Mouse (Mus musculus): Measurements from ENCODE around the gene Fam114a2. TPM values are rescaled to one million over a fixed set of nuclear protein-coding genes. Genes with fewer than 3 reads are reported as not detected.

The Fam114a2 gene
- total and polyA plus RNA-seq, 2 experiments: 20.1 to 29.8 TPM

GRCm38 (mm10) chr11:57532306-57532705, 13.9 kb upstream of the Fam114a2 start:
- 94% methylated on average over 4 of the region's 4 CpGs for WGBS
- H3K27me3 ChIP-seq (ENCODE audit: control insufficient read depth, insufficient read depth, low read length): no peaks in the 10 kb centered on the region
- peaks cover 9% of the 10 kb centered on the region for H3K36me3 ChIP-seq (ENCODE audit: control insufficient read depth, insufficient read depth, low read length)
- DNase-seq (ENCODE audit: extremely low read depth, low read depth, low spot score): no peak
- TF ChIP-seq POLR2A (IDR thresholded peaks at IDR 0.05; ENCODE audit: extremely low read depth, insufficient read depth, low read length): no peak
- no peak for TF ChIP-seq CTCF (IDR thresholded peaks at IDR 0.05; ENCODE audit: low read depth, low read length)
- H3K9ac ChIP-seq (ENCODE audit: low read depth, low read length): no peak overlapping the region
- H3K4me3 ChIP-seq (ENCODE audit: insufficient read depth, low read depth, low read length): no peak overlapping the region
- H3K4me1 ChIP-seq (ENCODE audit: control insufficient read depth, insufficient read depth, low read length): no peaks in the 10 kb centered on the region
- H3K79me2 ChIP-seq (ENCODE audit: control insufficient read depth, insufficient read depth, low read length): no peaks in the 10 kb centered on the region
- no peak overlapping the region for H3K27ac ChIP-seq (replicated peaks; ENCODE audit: insufficient read depth, low read depth, low read length)

DNA sequence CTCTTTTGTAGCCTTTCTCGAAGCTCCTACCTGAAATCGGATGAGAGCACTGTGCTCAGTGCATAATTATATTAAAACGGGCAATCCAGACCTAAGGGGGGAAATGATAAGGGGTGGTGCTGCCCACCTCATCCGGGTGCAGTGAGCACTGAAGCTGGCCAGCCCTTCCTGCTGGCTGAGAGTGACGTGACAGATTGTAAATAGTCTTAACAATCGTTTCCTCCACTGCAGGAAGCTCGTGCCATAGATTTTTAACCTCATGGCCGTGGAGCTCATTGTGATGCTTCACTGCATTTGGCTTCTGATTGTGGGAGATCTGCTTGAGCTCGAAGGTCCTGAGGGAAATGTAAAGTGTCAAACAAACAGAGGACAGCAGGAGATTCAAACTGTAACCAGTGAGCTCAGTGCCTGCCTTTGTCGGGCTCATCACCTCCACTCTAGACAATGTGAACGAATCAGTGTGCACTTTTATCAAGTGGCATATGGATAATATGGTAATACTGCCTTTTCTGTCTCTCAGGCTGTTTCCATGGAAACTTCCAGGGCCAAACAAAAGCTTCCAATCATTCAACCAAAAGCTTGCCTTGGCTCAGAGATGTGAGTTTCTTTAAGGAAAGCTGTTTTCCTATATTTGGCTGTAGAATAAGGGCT, 13.0 kb upstream of the Fam114a2 start:
- 62% methylated on average over 11 of the region's 11 CpGs for WGBS
- no peak for DNase-seq (ENCODE audit: extremely low read depth, low read depth, low spot score)
- TF ChIP-seq CTCF (IDR thresholded peaks at IDR 0.05; ENCODE audit: low read depth, low read length) (no peak), POLR2A (IDR thresholded peaks at IDR 0.05; ENCODE audit: extremely low read depth, insufficient read depth, low read length) (no peak)
- Histone ChIP-seq H3K36me3 (ENCODE audit: control insufficient read depth, insufficient read depth, low read length) (peaks cover 9% of the 10 kb centered on the region), H3K9ac (ENCODE audit: low read depth, low read length) (no peak overlapping the region), H3K27me3 (ENCODE audit: control insufficient read depth, insufficient read depth, low read length) (no peaks in the 10 kb centered on the region), H3K4me3 (ENCODE audit: insufficient read depth, low read depth, low read length) (no peak overlapping the region), H3K79me2 (ENCODE audit: control insufficient read depth, insufficient read depth, low read length) (no peaks in the 10 kb centered on the region), H3K27ac (replicated peaks; ENCODE audit: insufficient read depth, low read depth, low read length) (no peak overlapping the region), H3K4me1 (ENCODE audit: control insufficient read depth, insufficient read depth, low read length) (no peaks in the 10 kb centered on the region)

DNA sequence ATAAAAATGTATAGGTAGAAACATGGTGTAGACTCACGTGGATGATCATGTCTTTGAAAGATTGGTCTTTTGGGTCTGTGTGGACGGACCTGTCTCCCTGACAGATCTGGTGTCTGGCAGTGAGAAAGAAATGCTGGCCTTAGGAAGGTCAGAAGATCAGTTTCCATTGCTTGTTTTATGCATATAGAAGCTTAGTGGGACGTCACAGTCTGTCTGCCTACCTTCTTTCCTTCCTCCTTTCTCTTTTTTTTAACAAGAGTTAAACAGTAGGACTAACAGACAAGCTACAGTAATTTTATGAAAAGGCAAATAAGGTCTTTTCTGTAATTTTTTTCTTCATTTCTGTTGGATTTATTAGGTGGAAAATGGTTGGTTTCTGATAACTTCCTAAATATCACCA, 10.7 kb upstream of the Fam114a2 start:
- WGBS: 92% methylated on average over 3 of the region's 3 CpGs

DNA sequence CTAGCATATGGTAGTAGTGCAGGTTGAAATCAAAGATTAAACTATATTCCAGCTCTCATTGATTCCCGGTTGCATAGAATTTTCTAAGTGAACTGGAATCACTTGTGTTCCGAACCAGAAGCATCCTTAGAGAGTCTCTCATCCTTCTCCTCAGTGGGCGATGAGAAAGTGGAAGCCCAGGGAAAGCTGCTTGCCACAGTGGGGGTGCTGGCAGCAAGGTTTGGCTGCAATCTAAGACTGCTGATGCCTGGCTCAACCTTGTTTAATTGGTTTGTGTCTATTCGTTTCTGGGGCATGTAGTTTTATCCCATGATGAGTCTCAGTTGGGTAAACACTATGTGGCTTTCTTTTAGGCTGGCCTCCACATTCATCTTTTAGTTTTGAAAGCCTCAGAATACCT, 9.1 kb upstream of the Fam114a2 start:
- no peak overlapping the region for H3K27ac ChIP-seq (replicated peaks; ENCODE audit: insufficient read depth, low read depth, low read length)
- H3K9ac ChIP-seq (ENCODE audit: low read depth, low read length): no peak overlapping the region
- no peak for DNase-seq (ENCODE audit: extremely low read depth, low read depth, low spot score)
- peaks cover 9% of the 10 kb centered on the region for H3K36me3 ChIP-seq (ENCODE audit: control insufficient read depth, insufficient read depth, low read length)
- TF ChIP-seq CTCF (IDR thresholded peaks at IDR 0.05; ENCODE audit: low read depth, low read length) (no peak), POLR2A (IDR thresholded peaks at IDR 0.05; ENCODE audit: extremely low read depth, insufficient read depth, low read length) (no peak)
- no peaks in the 10 kb centered on the region for H3K4me1 ChIP-seq (ENCODE audit: control insufficient read depth, insufficient read depth, low read length)
- peaks cover 6% of the 10 kb centered on the region; the same call in 1 of the 2 replicates for H3K79me2 ChIP-seq (ENCODE audit: control insufficient read depth, insufficient read depth, low read length)
- H3K4me3 ChIP-seq (ENCODE audit: insufficient read depth, low read depth, low read length): no peak overlapping the region
- no peaks in the 10 kb centered on the region for H3K27me3 ChIP-seq (ENCODE audit: control insufficient read depth, insufficient read depth, low read length)
- 85% methylated on average over 4 of the region's 4 CpGs for WGBS

More for the DNA sequence above, 10.7 kb upstream of the Fam114a2 start:
- H3K4me3 ChIP-seq (ENCODE audit: insufficient read depth, low read depth, low read length): no peak overlapping the region
- TF ChIP-seq POLR2A (IDR thresholded peaks at IDR 0.05; ENCODE audit: extremely low read depth, insufficient read depth, low read length): no peak
- no peak for TF ChIP-seq CTCF (IDR thresholded peaks at IDR 0.05; ENCODE audit: low read depth, low read length)
- no peak overlapping the region for H3K9ac ChIP-seq (ENCODE audit: low read depth, low read length)
- H3K27me3 ChIP-seq (ENCODE audit: control insufficient read depth, insufficient read depth, low read length): no peaks in the 10 kb centered on the region
- no peaks in the 10 kb centered on the region for H3K4me1 ChIP-seq (ENCODE audit: control insufficient read depth, insufficient read depth, low read length)
- H3K27ac ChIP-seq (replicated peaks; ENCODE audit: insufficient read depth, low read depth, low read length): no peak overlapping the region
- H3K79me2 ChIP-seq (ENCODE audit: control insufficient read depth, insufficient read depth, low read length): no peaks in the 10 kb centered on the region
- DNase-seq (ENCODE audit: extremely low read depth, low read depth, low spot score): no peak
- H3K36me3 ChIP-seq (ENCODE audit: control insufficient read depth, insufficient read depth, low read length): peaks cover 9% of the 10 kb centered on the region

GRCm38 (mm10) chr11:57525900-57526299, 7.5 kb upstream of the Fam114a2 start:
- Histone ChIP-seq H3K4me1 (ENCODE audit: control insufficient read depth, insufficient read depth, low read length) (no peaks in the 10 kb centered on the region), H3K79me2 (ENCODE audit: control insufficient read depth, insufficient read depth, low read length) (peaks cover 11% of the 10 kb centered on the region; the same call in 1 of the 2 replicates), H3K27ac (replicated peaks; ENCODE audit: insufficient read depth, low read depth, low read length) (no peak overlapping the region), H3K4me3 (ENCODE audit: insufficient read depth, low read depth, low read length) (no peak overlapping the region), H3K9ac (ENCODE audit: low read depth, low read length) (no peak overlapping the region), H3K27me3 (ENCODE audit: control insufficient read depth, insufficient read depth, low read length) (no peaks in the 10 kb centered on the region), H3K36me3 (ENCODE audit: control insufficient read depth, insufficient read depth, low read length) (peaks cover 9% of the 10 kb centered on the region)
- DNase-seq (ENCODE audit: extremely low read depth, low read depth, low spot score): no peak
- WGBS: 91% methylated on average over 3 of the region's 3 CpGs
- TF ChIP-seq CTCF (IDR thresholded peaks at IDR 0.05; ENCODE audit: low read depth, low read length) (no peak), POLR2A (IDR thresholded peaks at IDR 0.05; ENCODE audit: extremely low read depth, insufficient read depth, low read length) (no peak)

GRCm38 (mm10) chr11:57524597-57524996, 6.2 kb upstream of the Fam114a2 start:
- H3K79me2 ChIP-seq (ENCODE audit: control insufficient read depth, insufficient read depth, low read length): peaks cover 11% of the 10 kb centered on the region; the same call in 1 of the 2 replicates
- no peaks in the 10 kb centered on the region for H3K27me3 ChIP-seq (ENCODE audit: control insufficient read depth, insufficient read depth, low read length)
- TF ChIP-seq CTCF (IDR thresholded peaks at IDR 0.05; ENCODE audit: low read depth, low read length): no peak
- peaks cover 3% of the 10 kb centered on the region for H3K36me3 ChIP-seq (ENCODE audit: control insufficient read depth, insufficient read depth, low read length)
- H3K27ac ChIP-seq (replicated peaks; ENCODE audit: insufficient read depth, low read depth, low read length): no peak overlapping the region
- no peak overlapping the region for H3K4me3 ChIP-seq (ENCODE audit: insufficient read depth, low read depth, low read length)
- no peak overlapping the region for H3K9ac ChIP-seq (ENCODE audit: low read depth, low read length)
- H3K4me1 ChIP-seq (ENCODE audit: control insufficient read depth, insufficient read depth, low read length): no peaks in the 10 kb centered on the region
- DNase-seq (ENCODE audit: extremely low read depth, low read depth, low spot score): no peak
